Mouse (Mus musculus) G1E (cell line): ENCODE data around the gene Pigl.

Source experiments
- CTCF ChIP-seq: IDR thresholded peaks from 2 replicates; pipeline ENCODE4 v1.5.1; 2012; ENCODE audit warnings: low read depth, low read length, inconsistent platforms, mixed read lengths
- GATA1 ChIP-seq: IDR thresholded peaks from 2 replicates; pipeline ENCODE4 v1.6.1; 2012; ENCODE audit warnings: borderline replicate concordance, low read length, inconsistent platforms, mixed read lengths
- TAL1 ChIP-seq: conservative IDR thresholded peaks from 2 replicates; pipeline ENCODE4 v1.6.1; 2012; ENCODE audit warnings: low read depth, low read length, inconsistent platforms, mixed read lengths

DNA sequence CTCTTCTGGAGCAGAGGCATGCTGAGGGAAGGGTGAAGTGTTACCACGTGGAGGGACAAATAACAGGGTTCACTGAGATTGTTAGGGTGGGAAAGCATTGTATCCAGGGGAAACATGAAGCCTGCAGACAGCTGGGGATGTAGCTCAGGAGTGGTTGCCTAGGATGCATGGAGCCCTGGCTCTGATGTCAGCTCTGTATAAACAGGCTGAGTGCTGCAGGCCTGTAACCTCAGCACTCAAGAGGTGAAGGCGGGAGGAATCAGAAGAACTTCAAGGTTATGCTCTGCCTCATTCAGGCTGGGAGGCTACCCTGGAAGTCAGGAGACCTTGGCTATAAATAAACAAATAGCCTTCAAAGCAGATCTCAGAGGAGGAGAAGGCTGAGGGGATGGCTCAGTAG, 60.7 kb downstream of the Pigl start:
- TF ChIP-seq CTCF (no peak), GATA1 (no peak), TAL1 (no peak)
